Mouse (Mus musculus): Measurements from ENCODE around the gene Tie1.

DNA sequence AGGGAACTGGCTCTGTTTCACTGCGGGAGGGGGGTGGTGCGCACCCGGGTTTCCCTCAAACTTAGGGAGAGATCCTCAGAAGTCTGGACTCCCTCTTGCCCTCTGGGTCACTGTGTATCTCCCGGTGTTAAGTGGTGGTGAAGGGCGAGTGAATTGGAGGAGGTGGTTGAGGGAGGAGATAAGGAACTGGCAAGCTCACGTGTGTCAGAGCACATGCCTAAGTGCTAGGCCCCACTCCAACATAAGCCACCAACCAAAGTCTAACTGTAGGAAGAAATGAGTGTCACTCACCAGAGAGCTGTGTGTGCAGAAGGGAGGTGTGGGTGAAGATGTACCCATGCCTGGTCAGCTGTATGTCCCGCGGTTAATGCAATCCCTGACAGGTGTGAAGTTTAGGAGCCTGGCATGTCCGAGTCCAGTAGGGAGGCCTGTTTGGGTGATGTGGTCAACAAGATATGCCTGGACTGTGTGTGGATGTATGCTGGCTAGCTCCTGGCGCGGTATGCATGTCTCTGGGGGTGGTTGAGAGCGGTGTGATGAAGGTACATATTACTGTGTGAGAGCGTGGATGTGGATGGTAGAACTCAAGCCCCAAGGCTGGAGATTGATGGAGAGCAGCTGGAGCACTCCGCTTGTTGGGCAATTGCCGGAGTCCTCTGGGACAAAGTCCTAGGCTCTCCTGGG, 61.2 kb downstream of the Tie1 start:
- TF ChIP-seq POLR2A (IDR thresholded peaks at IDR 0.05; ENCODE audit: borderline replicate concordance, extremely low read depth, insufficient read depth, insufficient read length, poor library complexity, severe bottlenecking) = no peak
- no peak for TF ChIP-seq CTCF (IDR thresholded peaks at IDR 0.05; ENCODE audit: borderline replicate concordance, extremely low read depth, insufficient read depth, insufficient read length)

Measured in brain, embryonic 14.5 days (tissue).